Mouse (Mus musculus) spleen, postnatal 4 days (tissue): ENCODE measurements at regions not wholly inside any gene's neighbourhood (a gene's known extent, or its start where the extent isn't known, plus 50 kb on each side); places are given as distances from the start of the nearest gene placed in this dataset.
"Not testable (repeated sequence)": the region's sequence is repeated elsewhere in the genome, so short reads cannot be mapped to it uniquely, and the experiment has no call there.

Experiments used
- DNase-seq, 2 experiments: peaks; one replicate each; pipeline ENCODE4 v3.0.0; 2022; ENCODE audit warnings: low spot score in 2 of 2

DNA sequence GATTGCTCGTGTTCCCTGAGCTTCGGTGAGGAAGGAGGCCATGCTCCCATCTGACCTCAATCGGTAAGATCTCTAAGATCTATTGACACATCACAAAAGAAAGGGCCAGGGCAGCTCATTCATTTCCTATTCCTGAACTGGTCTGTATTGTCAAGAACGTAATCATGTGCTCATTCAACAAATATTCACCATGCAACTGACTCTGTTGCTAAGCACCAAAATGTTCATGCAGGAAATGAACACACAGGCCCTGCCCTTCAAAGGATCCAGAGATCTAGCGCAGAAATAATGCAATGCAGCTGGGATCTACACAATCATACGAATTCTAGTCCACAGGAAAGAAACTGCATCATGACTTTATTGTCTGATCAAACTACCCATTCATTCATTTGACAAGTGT, 413.3 kb downstream of the Lrig3 start:
- DNase-seq, result no peak

DNA sequence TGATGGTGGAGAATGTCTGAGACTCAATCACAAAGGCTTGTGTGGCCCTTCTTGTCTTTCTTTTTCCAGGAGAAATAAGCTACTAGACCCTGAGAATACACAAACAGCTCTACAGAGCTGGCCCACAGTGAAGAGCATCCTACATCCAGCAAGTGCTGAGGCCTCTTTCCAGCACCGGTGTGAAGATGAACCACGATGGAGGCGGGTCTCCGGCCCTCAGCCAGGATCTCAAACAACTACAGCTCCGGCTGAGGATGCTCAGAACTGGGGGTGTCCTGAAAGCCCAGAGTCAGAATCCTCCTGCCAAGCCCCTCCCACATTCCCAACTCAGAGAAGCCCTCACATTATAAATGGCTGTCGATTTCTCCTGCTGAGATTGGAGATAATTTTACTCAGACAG, 407.9 kb downstream of the Lrig3 start:
- no peak for DNase-seq

DNA sequence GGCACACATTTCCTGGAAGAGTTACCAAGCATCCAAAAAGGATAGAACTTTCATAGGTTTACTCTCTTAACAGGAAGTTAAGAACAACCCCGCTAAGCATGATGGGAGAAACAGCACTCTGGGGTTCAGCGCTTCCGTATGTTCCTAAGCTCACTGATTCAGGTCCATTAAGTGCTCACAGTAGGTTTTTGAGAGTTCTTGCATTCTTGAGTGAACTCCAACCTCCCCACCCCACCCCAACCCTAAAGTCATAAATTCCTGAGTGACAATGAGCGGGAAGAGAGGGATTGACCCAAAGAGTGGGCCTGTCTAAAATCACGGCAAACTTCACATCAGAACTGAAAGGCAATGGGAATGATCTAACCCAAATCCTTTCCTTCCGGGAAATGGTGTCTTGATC, 405.9 kb downstream of the Lrig3 start:
- DNase-seq, result no peak

DNA sequence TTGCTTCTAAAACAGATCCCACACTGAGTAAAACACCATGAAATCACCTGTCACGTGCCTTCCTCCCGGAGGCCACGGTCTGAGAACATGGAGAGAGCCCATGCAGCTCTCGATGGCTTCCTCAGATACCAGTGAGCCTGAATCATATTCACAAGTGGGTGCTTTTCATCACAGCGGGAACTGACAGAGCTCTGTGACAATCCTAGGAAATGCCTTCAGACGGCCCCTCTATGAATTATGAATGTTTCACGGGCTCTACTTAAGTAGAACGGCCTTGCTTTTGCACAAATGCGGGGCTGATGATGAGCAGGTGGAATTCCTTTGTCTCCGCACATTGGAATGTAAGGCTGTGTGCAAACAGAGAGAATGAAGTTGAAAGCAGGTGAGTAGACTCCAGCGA, 383.1 kb downstream of the Lrig3 start:
- DNase-seq, result no peak

DNA sequence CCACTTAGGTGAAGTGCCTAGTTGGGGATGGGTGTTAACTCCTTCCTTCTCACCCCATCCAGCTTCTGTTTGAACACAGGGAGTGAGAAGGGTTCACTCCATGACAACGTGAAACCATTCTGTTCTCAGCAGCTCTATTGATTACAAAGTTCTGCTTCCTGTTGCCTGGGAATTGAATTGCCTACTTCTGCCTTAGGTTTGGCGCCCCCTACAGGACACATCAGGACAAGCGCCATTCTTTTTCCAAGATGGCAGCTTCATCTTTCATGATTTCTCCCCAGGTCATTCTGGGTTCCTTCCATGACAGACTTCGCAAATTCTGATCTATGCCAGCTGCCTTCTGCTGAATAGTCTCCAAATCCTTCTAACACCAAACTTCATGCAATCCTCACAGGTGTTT, 371.5 kb downstream of the Lrig3 start:
- DNase-seq, result no peak

DNA sequence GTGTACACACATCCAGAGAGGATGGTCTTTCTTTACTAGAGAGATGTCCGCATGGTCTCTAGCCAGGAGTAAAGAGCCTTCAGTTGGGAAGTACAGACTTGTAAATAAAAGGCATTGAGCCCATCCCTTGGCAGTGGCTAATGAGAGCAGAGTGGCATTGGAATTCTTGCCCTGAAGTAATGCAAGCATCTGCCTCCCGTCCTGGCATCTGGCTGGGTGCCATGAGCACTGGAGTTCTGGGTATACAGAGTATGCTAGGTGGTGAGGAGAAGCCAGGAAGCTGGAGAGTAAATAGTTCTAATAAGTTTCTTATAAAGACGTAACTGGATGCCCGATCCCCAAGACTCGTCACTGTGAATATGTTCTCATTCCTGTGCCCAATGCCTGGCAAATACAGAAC, 367.8 kb downstream of the Lrig3 start:
- DNase-seq, result no peak

DNA sequence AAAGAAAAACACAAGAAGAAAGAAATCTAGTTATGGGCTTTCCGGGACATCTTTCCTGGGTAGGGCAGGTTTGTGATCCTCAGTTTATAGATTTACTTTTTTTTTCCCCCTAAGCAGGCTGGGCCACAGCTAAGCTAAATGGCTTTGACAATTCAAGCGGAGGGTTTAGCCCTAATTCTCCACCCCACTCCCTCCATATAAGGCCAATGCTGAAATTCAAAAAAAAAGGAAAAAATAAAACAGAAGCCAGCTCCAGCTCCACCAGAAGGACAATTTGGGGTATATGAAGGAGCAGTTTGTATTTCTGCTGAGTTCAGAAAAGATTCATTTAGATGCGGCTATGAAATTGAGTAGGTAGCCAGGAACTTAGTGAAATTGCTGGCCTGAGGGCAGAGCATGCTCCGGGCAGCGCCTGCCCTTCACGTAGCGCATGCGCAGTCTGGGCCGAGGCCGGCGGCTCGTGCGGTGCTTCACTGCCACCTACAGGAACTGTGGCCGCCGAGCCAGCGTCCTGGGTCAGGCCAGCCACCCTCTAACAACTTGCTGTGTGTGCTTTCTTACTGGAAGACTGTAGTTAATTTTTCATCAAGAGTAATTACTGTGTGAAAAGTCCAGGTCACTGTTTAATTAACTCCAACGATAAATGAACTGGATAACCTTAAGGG, 364.5 kb downstream of the Lrig3 start:
- peak; percentile 70 to 88 for DNase-seq

DNA sequence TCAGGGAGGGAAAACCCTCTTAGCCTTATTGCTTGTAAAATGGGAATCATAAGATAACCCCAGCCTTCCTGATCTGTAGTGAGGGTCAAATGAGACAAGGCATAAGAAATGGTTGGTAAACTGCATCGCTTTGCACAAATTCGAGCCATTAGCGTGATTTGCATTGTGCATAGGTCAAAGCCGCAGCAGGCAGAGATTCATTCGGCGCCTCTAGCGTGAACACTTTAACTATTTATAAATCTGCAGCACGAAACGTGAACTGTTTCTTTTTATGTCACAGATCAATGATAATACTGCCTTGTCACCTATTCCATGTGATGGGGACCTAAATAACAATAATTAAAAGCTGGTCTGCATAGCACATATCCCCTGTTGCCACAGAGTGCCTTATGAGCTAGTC, 354.9 kb downstream of the Lrig3 start:
- DNase-seq, result no peak

DNA sequence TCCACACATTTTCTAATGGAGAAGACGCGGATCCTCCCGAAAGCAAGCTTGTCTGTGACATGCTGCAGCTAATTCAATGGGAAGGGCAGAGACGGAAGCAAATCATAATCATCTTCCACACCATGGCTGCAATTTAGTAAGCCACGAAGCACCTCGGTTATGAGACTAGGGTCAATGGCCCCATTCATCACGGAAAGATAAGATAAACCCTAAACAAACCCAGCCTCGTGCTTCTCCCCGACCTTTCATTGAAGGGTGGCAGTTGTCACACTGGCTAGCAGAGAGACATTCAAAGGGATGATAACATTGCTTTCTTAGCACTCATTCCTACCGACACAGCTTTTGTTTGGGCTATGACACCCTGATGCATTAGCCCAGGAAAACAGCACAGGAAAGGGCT, 353.8 kb downstream of the Lrig3 start:
- DNase-seq, result no peak

DNA sequence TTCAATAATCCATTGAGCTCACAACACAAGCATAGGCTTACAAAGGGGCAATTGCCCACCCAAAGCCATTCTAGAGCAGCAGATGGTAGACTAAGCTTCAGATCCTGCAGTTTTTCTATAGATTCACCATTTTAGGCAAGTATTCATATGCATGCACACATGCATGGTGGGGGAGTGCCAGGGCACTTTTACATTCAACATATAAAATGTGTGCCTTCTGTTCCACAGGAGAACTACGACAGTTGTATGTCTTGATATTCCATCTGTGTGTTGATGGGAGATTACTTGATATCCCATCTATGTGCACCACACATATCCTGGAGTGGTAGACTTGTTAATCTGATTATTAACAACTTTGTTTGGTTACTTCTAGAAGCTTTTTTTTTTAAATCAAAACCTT, 334.0 kb downstream of the Lrig3 start:
- no peak for DNase-seq

DNA sequence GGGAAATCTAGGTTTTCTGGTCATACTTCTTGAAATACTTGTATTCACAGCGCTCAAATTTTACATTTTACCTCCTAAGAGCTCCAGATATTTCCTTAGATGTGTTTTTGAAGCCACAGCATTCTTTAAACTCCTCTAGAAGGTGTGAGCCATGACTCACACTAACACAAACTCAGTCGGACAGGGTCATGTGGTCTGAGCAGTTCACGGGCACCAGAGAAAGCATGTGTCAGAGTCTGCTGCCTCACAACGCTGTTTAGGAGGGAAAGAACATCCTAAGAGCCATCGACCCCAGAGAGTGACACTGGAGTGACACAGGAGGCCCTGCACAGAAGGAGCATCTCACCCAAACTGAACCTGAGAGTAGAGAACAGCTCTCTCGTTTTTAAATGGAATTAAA, 332.2 kb downstream of the Lrig3 start:
- no peak for DNase-seq

DNA sequence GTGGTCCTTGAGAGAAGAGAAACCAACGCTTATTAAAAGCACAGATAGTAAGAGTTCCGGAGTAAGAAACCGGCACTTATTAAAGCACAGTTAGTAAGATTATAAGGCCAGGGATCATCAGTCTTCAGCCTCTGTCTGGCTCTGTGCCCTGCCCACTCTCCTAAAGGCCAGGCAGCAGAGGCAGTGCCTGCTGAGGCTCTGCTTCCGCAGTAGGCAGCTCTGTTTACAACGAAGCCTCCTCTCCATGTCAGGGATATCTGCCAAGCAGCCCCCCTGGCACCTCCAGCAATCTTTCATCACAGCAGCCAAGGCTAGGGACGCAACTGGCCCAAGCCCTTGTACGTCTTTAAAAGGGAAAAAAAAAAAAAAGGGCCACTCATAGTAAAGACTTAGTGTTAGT, 329.9 kb downstream of the Lrig3 start:
- DNase-seq, result no peak

DNA sequence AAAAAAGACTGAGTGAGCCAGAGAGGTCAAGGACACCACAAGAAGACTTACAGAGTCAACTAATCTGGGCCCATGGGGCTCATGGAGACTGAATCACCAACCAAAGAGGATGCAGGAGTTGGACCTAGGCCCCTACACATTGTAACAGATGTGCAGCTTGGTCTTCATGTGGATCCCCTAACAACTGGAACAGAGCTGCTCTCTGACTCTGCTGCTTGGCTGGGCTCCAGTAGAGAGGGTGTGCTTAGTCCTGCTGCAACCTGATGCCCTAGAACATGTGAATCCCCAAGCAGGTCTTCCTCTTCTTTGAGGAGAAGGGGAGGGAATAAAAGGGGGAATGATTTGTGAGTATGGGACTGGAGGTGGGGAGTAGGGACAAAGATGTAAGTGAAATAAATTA, 325.8 kb downstream of the Lrig3 start:
- DNase-seq, result no peak

DNA sequence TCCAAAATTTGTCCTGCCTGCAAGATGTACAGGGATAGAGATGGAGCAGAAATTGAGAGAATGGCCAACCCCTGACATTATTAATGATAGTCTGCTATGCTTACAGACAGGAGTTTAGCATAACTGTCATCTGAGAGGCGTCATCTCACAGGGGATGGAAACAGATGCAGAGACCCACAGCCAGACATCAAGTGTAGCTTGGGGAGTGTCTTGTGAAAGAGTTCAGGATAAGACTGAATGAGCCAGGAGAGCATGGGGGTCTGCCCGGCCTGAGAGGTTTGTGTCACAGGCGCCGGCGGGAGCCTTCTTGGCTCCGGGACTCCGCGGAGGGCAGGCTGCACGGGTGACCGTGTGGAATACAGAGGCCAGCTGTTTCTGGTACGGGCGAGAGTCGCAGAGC, 319.1 kb downstream of the Lrig3 start:
- DNase-seq, result not testable (repeated sequence)

DNA sequence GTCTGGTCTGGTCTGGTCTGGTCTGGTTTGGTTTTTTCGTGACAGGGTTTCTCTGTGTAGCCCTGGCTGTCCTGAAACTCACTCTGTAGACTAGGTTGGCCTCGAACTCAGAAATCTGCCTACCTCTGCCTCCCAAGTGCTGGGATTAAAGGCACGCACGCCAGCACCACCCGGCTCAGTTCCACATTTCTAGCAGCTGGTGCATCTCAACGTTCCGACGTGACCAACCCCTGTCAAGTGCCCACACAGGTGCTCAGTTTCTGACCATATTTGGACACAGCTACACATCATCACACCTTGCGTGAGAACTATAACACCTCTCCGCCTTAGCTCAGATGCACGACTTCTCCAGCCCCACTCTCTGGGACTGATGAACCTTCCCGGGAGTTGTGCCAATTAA, 304.4 kb downstream of the Lrig3 start:
- no peak for DNase-seq

DNA sequence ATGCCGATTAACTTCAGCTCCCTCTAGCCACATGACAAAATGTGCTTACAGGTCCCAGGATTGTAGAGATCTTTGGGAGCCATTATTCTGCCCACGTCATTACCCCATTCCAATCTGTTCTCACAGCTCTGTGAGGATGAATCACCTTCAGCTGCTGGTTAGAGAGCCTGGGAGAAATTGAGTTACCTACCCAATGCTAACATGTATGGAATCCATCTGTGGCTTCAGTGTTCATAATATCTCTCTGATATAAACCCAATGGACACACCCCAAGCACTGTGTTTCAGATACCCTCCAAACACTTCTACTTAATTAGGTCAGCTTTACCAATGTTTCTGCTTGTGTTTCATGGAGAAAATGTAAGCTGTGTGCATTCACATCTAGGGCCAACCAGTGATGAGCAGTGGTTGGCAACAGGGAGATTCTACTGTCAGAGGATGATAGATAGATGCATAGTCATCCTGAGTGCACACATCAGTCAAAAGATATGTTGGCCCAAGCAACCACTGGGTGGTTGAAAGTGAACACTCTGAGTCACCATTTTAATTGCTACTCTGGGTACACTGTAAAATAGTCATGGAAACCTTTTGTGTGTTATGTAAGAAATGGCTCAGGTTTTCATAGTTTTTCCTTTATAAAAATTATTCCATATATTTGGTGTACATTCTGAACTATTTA, 301.5 kb downstream of the Lrig3 start:
- DNase-seq, result no peak

DNA sequence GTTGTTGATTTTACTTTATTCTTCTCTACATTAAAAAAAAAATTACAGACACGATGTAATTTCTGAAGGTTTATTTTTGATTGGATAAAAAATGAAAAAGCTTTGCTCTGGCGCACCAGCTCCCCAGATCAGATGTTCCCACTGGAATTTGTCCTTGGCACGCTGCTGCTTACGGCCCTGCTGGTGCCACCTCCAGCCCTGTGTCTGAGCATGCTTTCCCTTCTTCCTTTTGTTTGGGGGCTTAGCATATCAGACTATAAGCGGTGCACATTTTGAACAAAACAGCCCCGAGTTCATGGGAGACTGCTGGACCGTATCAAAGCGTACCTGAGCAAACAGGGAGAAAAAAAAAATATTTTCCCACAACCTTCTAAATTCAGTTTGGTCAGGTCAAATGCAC, 291.2 kb downstream of the Lrig3 start:
- no peak for DNase-seq

DNA sequence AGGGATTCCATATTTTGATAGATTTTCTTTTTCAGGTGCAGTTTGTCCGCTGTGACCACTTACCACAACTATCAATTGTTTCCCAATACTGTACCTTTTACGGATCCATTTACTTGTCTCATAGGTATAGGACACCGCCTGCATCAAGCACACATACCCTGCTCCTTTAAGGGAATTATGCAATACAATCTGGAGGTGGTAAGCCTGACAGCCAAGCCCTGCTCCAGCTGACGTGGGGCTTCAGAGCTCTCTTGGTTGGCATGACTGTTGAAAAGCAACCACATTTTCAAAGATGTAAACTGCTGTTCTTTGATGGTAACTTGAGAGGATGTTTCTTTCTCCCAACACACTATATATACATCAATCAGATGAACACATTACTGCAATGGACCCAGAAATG, 288.2 kb downstream of the Lrig3 start:
- no peak for DNase-seq

DNA sequence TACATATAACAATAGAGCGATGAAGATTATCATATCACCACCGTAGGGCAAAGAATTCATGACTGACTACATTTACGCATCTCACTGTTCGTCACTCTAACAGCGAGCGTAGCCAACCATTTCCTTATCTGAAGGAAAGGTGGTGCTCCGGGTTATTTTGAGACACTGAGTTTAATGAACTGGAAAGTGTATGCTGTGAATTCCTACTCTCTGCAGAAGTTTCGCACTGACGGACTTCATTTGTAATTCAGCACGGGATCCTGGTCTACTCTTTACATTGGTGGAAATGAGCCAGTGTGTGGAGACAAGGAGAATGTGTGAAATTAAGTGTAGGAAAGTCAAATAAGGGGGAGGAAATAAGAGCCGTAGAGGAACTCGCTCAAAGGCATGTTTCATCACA, 283.2 kb downstream of the Lrig3 start:
- no peak for DNase-seq

DNA sequence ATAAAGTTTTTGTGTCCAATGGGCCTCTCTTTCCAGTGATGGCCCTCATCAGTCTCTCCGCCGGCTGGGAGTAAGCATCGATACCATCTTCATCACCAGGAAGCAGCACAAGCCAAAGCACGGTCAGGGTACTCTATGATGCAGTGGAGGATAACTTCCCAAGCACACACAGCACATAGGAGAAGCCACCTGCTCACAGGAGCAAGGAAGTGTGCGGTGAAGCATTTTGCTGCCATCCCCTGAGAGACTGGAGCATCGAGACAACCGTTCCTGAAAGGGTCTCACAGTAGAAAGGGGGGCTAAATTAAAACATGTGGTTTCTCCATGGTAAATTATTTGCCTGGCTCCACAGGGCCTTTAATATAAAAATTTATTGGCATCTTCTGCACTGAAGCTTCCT, 277.1 kb downstream of the Lrig3 start:
- no peak for DNase-seq

DNA sequence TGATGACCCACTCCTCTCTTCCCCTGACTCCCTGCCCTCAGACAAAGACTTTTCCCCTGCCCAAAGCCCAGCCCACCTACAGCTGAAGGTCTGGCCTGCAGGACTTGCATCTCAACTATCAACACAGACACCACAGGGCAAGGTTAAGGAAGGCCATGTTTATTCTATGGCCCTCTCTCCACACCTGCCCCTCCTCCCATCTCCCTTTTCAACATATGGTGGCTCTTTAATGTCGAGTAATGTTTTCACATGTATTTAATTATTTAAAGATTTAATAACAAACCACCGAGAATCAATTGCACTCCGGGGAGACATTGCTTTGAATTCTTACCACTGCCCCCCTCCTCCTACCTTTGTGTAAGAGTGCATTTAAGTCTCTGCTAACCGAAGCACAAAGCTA, 273.6 kb downstream of the Lrig3 start:
- no peak for DNase-seq
